Mouse (Mus musculus): ENCODE measurements around the gene Gfi1. TPM values are rescaled to one million over a fixed set of nuclear protein-coding genes. Genes with fewer than 3 reads are reported as not detected.

The Gfi1 gene
- polyA plus RNA-seq, 1 experiment from 2014 or later: not detected

DNA sequence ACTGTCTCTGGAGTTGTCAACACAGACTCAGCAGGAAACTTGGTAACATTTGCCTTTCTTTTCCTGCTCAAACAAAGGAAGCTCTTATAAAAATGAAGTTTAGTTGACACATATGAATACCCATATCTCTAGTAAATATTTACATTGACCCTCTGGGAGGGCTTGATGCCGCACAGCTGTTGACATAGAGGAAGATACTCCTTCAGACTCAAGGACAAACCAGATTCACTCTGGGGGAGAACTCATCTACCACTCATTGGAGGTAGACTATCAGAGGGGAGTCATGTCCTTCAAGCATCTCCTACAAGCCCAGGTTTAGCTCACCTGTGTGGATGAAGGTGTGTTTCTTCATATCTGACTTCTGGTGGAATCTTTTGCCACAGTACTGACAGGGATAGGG, 6.0 kb downstream of the Gfi1 start:
- ATAC-seq (ENCODE audit: low FRiP score, low TSS enrichment): no peak
- no peak overlapping the region for H3K27ac ChIP-seq (replicated peaks; ENCODE audit: low read depth, low read length)
- peaks cover 83% of the 10 kb centered on the region for H3K27me3 ChIP-seq (ENCODE audit: control insufficient read depth, insufficient read depth, low read length)
- H3K36me3 ChIP-seq (ENCODE audit: control insufficient read depth, insufficient read depth, low read length): no peaks in the 10 kb centered on the region
- 32% methylated on average over 1 of the region's 1 CpGs for WGBS
- H3K9ac ChIP-seq (replicated peaks; ENCODE audit: low read length): no peak overlapping the region
- no peak for DNase-seq
- no peak overlapping the region for H3K4me3 ChIP-seq (replicated peaks; ENCODE audit: low read depth, low read length)
- no peaks in the 10 kb centered on the region for H3K9me3 ChIP-seq (ENCODE audit: control insufficient read depth, low read length)
- H3K4me2 ChIP-seq (ENCODE audit: low read length): no peak overlapping the region
- H3K4me1 ChIP-seq (ENCODE audit: control insufficient read depth, insufficient read depth, low read length): peaks cover 14% of the 10 kb centered on the region; the same call in 1 of the 2 replicates

DNA sequence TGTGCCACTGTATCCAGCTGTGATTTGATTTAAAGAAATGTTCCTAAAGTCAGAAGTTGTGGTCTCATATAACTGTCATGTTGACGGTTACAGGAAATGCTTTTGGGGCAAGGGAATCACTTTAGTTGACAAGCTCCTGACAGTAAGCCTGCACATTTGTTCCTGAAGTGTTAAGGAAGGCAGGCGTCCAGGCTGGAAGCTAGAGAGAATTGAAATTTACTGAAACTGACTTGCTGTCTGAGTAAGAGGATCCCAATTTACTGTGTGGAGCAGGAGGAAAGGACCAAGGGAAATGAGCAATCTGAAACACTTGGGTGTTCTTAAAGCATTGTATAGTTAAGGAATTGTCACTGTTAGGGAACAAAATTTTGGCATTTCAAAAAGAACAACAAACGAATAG, 6.6 kb downstream of the Gfi1 start:
- peaks cover 77% of the 10 kb centered on the region for H3K27me3 ChIP-seq (ENCODE audit: control insufficient read depth, insufficient read depth, low read length)
- H3K27ac ChIP-seq (replicated peaks; ENCODE audit: low read depth, low read length): no peak overlapping the region
- H3K36me3 ChIP-seq (ENCODE audit: control insufficient read depth, insufficient read depth, low read length): no peaks in the 10 kb centered on the region
- WGBS: 22% methylated on average over 3 of the region's 3 CpGs
- no peak overlapping the region for H3K9ac ChIP-seq (replicated peaks; ENCODE audit: low read length)
- H3K4me1 ChIP-seq (ENCODE audit: control insufficient read depth, insufficient read depth, low read length): peaks cover 14% of the 10 kb centered on the region; the same call in 1 of the 2 replicates
- H3K4me2 ChIP-seq (ENCODE audit: low read length): no peak overlapping the region
- no peak overlapping the region for H3K4me3 ChIP-seq (replicated peaks; ENCODE audit: low read depth, low read length)
- ATAC-seq (ENCODE audit: low FRiP score, low TSS enrichment) (no peak), DNase-seq (no peak)
- H3K9me3 ChIP-seq (ENCODE audit: control insufficient read depth, low read length): no peaks in the 10 kb centered on the region

DNA sequence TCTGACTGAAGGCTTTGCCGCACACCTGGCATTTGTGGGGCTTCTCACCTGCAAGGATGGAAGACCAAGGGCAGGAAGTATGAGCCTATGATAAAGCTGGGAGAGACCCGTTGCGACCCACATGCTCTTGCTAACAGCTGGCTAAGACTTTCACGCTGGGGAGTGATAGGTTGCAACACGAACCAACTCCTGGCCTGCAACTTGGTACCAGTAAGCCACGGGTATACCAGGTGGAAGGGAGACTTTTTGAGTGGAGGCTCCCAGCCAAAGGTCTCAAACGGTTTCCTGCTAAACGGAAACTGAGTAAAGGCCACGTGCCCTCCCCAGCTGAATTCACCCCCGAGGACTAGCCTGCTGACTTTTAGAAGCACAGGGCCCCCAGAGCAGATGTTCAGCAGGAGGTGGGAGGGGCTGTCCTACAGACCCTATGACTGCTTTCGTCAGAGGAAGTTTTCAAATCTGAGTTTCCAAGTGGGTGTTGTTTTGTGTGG, 7.9 kb downstream of the Gfi1 start:
- Histone ChIP-seq H3K4me1 (ENCODE audit: control insufficient read depth, insufficient read depth, low read length) (peaks cover 8% of the 10 kb centered on the region; the same call in 1 of the 2 replicates), H3K27ac (replicated peaks; ENCODE audit: low read depth, low read length) (no peak overlapping the region), H3K9ac (replicated peaks; ENCODE audit: low read length) (no peak overlapping the region), H3K4me2 (ENCODE audit: low read length) (no peak overlapping the region), H3K9me3 (ENCODE audit: control insufficient read depth, low read length) (no peaks in the 10 kb centered on the region), H3K4me3 (replicated peaks; ENCODE audit: low read depth, low read length) (no peak overlapping the region), H3K27me3 (ENCODE audit: control insufficient read depth, insufficient read depth, low read length) (peaks cover 64% of the 10 kb centered on the region), H3K36me3 (ENCODE audit: control insufficient read depth, insufficient read depth, low read length) (no peaks in the 10 kb centered on the region)
- ATAC-seq (ENCODE audit: low FRiP score, low TSS enrichment) (no peak), DNase-seq (no peak)
- 13% methylated on average over 11 of the region's 11 CpGs for WGBS

DNA sequence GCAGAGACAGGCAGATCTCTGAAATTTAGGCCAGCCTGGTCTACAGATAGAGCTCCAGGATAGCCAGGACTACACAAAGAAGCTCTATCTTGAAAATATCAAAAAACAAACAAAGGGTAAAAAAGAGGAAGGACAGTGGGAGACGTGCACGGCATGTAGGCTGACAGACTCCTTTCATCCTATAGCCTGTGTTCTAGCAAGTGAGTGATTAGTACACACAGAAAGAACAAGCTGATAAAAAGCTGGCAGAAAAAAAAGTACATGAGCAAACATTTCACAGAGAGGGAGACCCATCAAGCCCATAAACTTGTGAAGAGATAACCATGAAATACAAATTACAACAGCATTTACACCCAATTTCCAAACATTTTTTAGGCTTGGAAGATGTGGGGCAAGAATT, 14.1 kb downstream of the Gfi1 start:
- Histone ChIP-seq H3K9ac (replicated peaks; ENCODE audit: low read length) (no peak overlapping the region), H3K27ac (replicated peaks; ENCODE audit: low read depth, low read length) (no peak overlapping the region), H3K4me3 (replicated peaks; ENCODE audit: low read depth, low read length) (no peak overlapping the region), H3K27me3 (ENCODE audit: control insufficient read depth, insufficient read depth, low read length) (peaks cover 5% of the 10 kb centered on the region), H3K36me3 (ENCODE audit: control insufficient read depth, insufficient read depth, low read length) (no peaks in the 10 kb centered on the region), H3K9me3 (ENCODE audit: control insufficient read depth, low read length) (no peaks in the 10 kb centered on the region), H3K4me1 (ENCODE audit: control insufficient read depth, insufficient read depth, low read length) (no peaks in the 10 kb centered on the region), H3K4me2 (ENCODE audit: low read length) (no peak overlapping the region)
- no peak for DNase-seq
- WGBS: 70% methylated on average over 2 of the region's 2 CpGs
- no peak for ATAC-seq (ENCODE audit: low FRiP score, low TSS enrichment)

DNA sequence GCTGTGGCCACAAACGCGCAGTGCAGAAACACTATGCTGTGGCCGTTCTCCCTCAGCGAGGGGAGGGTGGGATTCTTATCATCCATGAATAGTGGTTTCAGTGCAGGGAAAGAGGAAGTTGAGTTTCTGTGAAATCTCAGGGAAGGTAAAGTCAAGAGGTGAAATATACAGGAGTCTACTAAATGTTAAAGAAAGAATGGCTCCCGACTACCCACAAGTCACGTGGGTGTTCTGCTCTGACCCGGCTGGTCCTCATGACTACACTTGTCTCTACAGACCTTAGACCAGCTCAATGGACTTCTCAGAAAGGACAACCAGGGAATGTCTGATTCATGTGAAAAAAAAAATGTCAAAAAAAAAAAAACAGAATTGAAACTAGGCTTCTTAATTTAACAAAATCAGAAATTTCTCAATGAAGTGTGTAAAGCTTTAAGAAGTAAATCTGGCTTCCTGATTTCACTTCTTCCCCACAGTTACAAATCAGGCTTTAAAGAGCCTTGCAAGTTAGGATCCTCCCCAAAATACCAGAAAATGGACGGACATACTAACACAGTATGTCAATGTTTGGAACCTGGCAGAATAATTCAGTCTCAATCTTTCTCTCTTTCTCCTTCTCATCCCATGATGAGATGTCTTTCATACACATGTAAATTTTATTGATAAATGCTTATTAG, 17.6 kb downstream of the Gfi1 start:
- WGBS: 89% methylated on average over 8 of the region's 8 CpGs
- Histone ChIP-seq H3K27me3 (ENCODE audit: control insufficient read depth, insufficient read depth, low read length) (no peaks in the 10 kb centered on the region; the same call in 1 of the 2 replicates), H3K27ac (replicated peaks; ENCODE audit: low read depth, low read length) (no peak overlapping the region), H3K36me3 (ENCODE audit: control insufficient read depth, insufficient read depth, low read length) (no peaks in the 10 kb centered on the region), H3K9me3 (ENCODE audit: control insufficient read depth, low read length) (no peaks in the 10 kb centered on the region), H3K4me3 (replicated peaks; ENCODE audit: low read depth, low read length) (no peak overlapping the region), H3K9ac (replicated peaks; ENCODE audit: low read length) (no peak overlapping the region), H3K4me2 (ENCODE audit: low read length) (no peak overlapping the region), H3K4me1 (ENCODE audit: control insufficient read depth, insufficient read depth, low read length) (no peaks in the 10 kb centered on the region)
- ATAC-seq (ENCODE audit: low FRiP score, low TSS enrichment): no peak
- DNase-seq: no peak

DNA sequence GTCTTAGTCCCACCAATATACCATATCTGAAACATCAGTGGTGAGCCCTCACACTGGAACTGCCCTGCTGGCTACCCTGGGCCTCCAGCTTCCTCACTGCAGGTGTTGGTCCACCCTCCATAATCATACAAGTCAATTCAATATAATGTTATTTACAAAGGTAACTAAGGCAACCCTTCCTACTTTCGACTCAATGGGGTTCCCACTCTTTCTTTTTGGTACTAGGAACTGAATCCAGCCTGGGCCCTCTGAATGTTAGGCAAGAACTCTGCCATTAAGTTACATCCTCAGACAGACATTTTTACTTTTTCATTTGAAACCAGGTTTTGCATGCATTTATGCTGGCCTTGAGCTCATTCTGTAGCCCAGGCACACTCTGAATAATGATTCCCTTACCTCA, 19.6 kb downstream of the Gfi1 start:
- no peaks in the 10 kb centered on the region for H3K36me3 ChIP-seq (ENCODE audit: control insufficient read depth, insufficient read depth, low read length)
- WGBS: 80% methylated on average over 1 of the region's 1 CpGs
- H3K9ac ChIP-seq (replicated peaks; ENCODE audit: low read length): no peak overlapping the region
- no peaks in the 10 kb centered on the region; the same call in 1 of the 2 replicates for H3K27me3 ChIP-seq (ENCODE audit: control insufficient read depth, insufficient read depth, low read length)
- no peaks in the 10 kb centered on the region for H3K4me1 ChIP-seq (ENCODE audit: control insufficient read depth, insufficient read depth, low read length)
- H3K4me2 ChIP-seq (ENCODE audit: low read length): no peak overlapping the region
- H3K9me3 ChIP-seq (ENCODE audit: control insufficient read depth, low read length): no peaks in the 10 kb centered on the region
- DNase-seq (no peak), ATAC-seq (ENCODE audit: low FRiP score, low TSS enrichment) (no peak)
- H3K27ac ChIP-seq (replicated peaks; ENCODE audit: low read depth, low read length): no peak overlapping the region
- no peak overlapping the region for H3K4me3 ChIP-seq (replicated peaks; ENCODE audit: low read depth, low read length)

DNA sequence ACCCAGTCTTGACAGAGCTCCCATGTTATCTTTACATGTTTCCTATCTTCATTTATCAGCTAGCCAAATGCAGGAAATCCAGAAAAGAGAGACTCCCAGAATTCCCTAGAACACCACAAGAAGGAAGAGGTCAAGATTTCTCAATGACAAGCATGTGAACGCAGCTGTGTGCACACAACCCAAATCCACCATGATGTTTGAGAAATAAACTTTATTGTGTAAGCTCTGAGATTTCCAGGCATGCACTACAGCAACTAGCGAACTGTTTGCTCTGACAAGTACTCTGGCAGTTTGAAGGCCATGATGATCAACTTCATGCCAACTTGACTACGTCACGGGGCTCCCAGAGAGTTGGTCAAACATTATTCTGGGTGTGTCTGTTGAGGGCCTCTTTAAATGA, 20.1 kb downstream of the Gfi1 start:
- H3K4me1 ChIP-seq (ENCODE audit: control insufficient read depth, insufficient read depth, low read length): no peaks in the 10 kb centered on the region
- no peak overlapping the region for H3K4me2 ChIP-seq (ENCODE audit: low read length)
- ATAC-seq (ENCODE audit: low FRiP score, low TSS enrichment) (no peak), DNase-seq (no peak)
- H3K9ac ChIP-seq (replicated peaks; ENCODE audit: low read length): no peak overlapping the region
- H3K27me3 ChIP-seq (ENCODE audit: control insufficient read depth, insufficient read depth, low read length): no peaks in the 10 kb centered on the region; the same call in 1 of the 2 replicates
- no peak overlapping the region for H3K27ac ChIP-seq (replicated peaks; ENCODE audit: low read depth, low read length)
- H3K36me3 ChIP-seq (ENCODE audit: control insufficient read depth, insufficient read depth, low read length): no peaks in the 10 kb centered on the region
- 91% methylated on average over 4 of the region's 4 CpGs for whole genome bisulfite sequencing
- H3K4me3 ChIP-seq (replicated peaks; ENCODE audit: low read depth, low read length): no peak overlapping the region
- H3K9me3 ChIP-seq (ENCODE audit: control insufficient read depth, low read length): no peaks in the 10 kb centered on the region

DNA sequence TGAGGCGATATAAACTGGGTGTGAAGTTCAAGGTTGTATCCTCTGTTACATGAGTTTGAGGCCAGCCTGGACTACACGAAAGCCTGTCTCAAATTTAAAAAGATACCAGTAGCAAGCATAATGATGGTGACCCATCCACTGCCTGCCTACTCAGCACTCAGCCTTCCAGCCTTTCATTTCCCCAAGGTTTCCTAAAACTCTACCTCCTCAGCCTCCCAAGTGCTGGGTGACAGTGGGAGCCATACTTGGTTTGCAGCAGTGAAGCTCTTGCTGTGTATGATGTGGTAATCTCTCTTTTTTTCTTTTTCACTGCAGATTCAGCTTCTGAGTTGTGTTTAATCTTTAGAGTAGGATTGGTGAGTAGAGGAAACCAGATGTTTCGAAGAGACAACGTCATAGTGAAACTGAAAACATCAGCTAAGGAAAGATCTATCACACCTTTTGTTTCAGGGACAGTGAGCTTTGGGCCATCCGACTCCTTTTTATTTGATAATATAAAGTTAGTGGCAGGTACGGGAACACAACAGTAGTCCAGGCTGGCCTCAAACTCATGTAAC, 22.6 kb downstream of the Gfi1 start:
- Histone ChIP-seq H3K36me3 (ENCODE audit: control insufficient read depth, insufficient read depth, low read length) (no peaks in the 10 kb centered on the region), H3K27me3 (ENCODE audit: control insufficient read depth, insufficient read depth, low read length) (no peaks in the 10 kb centered on the region; the same call in 1 of the 2 replicates)
- 89% methylated on average over 6 of the region's 6 CpGs for WGBS

DNA sequence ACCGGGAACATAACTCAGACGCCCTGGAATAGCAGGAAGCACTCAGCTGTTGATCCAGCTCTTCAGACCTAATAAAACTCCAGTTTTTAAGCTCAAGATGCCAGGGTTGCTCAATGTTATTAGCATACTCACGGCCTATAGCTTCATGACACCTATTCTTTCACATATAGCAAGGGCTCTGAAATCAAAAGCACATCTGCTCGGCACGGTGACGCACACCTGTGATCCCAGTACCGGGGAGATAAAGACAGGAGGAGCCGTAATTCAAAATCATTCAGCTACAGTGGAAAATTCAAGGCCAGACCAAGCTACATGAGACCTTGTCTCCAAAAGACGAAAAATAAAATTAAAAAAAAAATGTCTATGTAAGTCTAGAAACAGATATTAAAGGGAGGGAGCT, 24.2 kb downstream of the Gfi1 start:
- Histone ChIP-seq H3K9ac (replicated peaks; ENCODE audit: low read length) (no peak overlapping the region), H3K4me3 (replicated peaks; ENCODE audit: low read depth, low read length) (no peak overlapping the region), H3K36me3 (ENCODE audit: control insufficient read depth, insufficient read depth, low read length) (no peaks in the 10 kb centered on the region), H3K9me3 (ENCODE audit: control insufficient read depth, low read length) (no peaks in the 10 kb centered on the region), H3K4me2 (ENCODE audit: low read length) (no peak overlapping the region), H3K4me1 (ENCODE audit: control insufficient read depth, insufficient read depth, low read length) (no peaks in the 10 kb centered on the region), H3K27me3 (ENCODE audit: control insufficient read depth, insufficient read depth, low read length) (no peaks in the 10 kb centered on the region), H3K27ac (replicated peaks; ENCODE audit: low read depth, low read length) (no peak overlapping the region)
- ATAC-seq (ENCODE audit: low FRiP score, low TSS enrichment) (no peak), DNase-seq (no peak)
- 84% methylated on average over 9 of the region's 9 CpGs for WGBS

More for the DNA sequence above, 22.6 kb downstream of the Gfi1 start:
- no peak overlapping the region for H3K27ac ChIP-seq (replicated peaks; ENCODE audit: low read depth, low read length)
- no peak overlapping the region for H3K4me3 ChIP-seq (replicated peaks; ENCODE audit: low read depth, low read length)
- H3K4me2 ChIP-seq (ENCODE audit: low read length): no peak overlapping the region
- no peak for DNase-seq
- no peak overlapping the region for H3K9ac ChIP-seq (replicated peaks; ENCODE audit: low read length)
- no peak for ATAC-seq (ENCODE audit: low FRiP score, low TSS enrichment)
- no peaks in the 10 kb centered on the region for H3K4me1 ChIP-seq (ENCODE audit: control insufficient read depth, insufficient read depth, low read length)
- no peaks in the 10 kb centered on the region for H3K9me3 ChIP-seq (ENCODE audit: control insufficient read depth, low read length)
